Mouse (Mus musculus) urinary bladder, postnatal 10 days (tissue): Measurements from ENCODE around the gene Slc10a1.

Experiments
- DNase-seq: peaks from one replicate; pipeline ENCODE4 v3.0.0; 2022; ENCODE audit warnings: low spot score

The Slc10a1 gene

DNA sequence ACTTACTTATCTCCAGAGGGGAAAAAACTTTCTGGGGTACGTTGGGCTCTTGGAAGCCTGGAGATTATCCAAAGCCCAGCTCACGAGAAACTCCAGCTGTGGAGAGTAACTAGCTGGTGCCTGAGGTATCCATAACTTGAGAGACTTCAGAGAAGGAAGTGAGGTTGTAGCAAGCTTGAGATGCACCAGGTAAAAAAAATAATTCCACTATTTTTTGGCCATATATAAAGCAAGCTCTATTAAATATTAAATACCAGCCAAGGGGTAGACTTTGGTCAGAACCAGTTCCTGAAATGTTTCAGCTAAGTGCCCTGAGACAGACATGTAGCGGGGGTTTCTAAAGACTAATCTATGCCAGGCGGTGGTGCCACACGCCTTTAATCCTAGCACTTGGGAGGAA lies at the start of gene Slc10a1:
TSS of gene Slc10a1 (minus strand) at position 101 of the 400 bp plus-strand sequence.
- DNase-seq, result no peak

GRCm38 (mm10) chr12:81017624-81018023 lies 49.1 kb upstream of the Slc10a1 start:
- DNase-seq, result no peak

DNA sequence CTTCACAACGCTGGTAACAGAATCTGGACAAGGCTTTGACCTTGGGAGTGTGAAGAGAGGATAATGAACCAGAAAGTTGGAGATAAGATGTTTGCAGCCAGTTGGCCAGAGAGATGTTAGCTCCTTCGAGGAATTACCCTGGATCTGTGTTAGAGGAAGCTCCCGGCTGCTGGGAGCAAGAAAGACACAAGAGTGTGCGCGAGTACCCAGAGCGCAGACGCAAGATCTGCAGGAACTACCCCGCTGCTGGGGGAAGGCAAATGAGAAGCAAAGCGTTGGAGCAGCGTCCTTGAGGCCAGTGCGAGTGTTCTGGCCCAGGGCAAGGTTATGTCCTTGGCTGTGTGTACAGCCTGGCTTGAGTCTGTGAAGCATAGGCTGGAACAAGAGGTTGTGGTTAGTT lies 45.0 kb upstream of the Slc10a1 start:
- DNase-seq, result no peak

- DNase-seq, result no peak
Observed at GRCm38 (mm10) chr12:81011994-81012393, 43.5 kb upstream of the Slc10a1 start.

GRCm38 (mm10) chr12:81009813-81010212 lies 41.3 kb upstream of the Slc10a1 start:
- DNase-seq, result no peak

GRCm38 (mm10) chr12:81002841-81003635 lies 34.5 kb upstream of the Slc10a1 start:
- no peak for DNase-seq

DNA sequence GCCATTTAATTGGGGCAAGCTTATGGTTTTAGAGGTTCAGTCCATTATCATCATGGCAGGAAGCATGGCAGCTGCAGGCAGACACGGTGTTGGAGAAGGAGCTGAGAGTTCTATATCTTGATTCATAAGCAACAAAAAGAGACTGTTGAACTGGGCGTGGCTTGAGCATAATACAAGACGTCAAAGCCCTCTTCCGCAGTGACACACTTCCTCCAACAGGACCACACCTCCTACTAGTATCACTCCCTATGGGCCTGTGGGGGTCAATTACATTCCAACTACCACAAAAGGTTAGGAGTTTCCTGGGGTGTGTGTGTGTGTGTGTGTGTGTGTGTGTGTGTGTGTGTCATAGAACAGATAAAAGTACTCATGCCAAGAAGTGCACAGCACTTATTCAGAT lies 32.4 kb upstream of the Slc10a1 start:
- no peak for DNase-seq

GRCm38 (mm10) chr12:80998528-80999221 lies 30.2 kb upstream of the Slc10a1 start:
- DNase-seq, result no peak

DNA sequence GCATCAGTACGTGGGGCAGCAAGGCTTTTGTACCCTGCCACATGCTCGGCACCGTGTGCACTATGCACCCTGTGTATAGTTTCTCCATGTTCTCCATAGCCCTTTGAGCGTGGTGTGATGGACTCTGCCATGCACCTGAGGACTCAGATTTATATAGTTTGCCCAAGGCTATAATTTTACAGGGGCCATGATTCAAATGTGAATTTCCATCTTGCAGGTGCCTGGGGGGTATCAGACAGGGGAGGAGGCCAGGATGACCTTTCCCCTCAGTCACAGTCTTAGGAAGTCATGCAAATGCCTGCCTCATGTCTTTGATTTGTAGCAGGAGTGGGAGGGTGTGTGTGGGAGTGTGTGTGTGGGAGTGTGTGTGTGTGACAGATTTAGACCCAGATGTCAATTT lies 29.1 kb upstream of the Slc10a1 start:
- no peak for DNase-seq

GRCm38 (mm10) chr12:80995326-80995725 lies 26.8 kb upstream of the Slc10a1 start:
- no peak for DNase-seq

DNA sequence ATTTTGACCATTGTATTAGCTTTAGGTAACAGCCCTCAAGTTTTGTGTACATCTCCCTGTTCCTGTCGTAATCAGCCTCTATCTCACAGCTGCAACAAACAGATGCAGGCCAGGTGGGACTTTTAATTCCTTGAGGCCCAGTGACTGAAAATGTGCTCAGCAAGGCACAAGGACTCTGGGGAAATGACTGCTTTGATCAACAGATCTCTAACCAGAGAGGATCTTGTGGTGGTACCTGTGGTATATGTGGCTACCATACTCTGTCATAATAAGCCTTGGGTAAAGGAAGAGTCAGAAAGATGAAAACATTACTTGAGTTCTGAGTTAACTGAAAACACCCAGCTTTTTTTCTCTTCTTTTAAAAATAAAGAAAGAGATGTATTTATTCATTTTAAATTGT lies 25.3 kb upstream of the Slc10a1 start:
- no peak for DNase-seq

DNA sequence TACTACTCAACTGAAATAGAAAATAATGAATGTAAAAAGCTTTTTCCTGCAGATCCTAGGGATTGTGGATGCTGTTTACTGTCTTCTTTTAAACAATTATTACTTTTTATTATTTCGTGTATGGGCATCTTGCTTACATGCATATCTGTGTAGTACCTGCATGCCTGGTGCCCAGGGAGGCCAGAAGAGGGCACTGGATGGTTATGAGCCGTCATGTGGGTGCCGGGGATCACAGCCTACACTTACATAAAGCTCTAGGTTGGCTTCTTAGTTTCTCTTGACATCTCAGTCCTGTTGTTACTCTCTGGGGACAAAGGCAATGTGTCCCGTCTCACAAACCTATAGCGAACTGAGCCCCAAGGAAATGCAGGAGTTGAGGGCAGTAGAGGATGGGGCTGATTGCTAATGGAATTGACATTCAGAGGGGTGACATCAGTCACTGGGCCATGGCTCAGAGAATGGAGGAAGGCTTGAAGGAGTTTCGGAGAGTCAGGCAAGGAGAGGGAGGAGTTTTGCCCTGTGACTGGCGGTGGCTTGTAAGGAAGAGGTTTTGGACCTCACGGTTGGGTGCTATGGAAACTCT lies 24.1 kb upstream of the Slc10a1 start:
- DNase-seq, result no peak

DNA sequence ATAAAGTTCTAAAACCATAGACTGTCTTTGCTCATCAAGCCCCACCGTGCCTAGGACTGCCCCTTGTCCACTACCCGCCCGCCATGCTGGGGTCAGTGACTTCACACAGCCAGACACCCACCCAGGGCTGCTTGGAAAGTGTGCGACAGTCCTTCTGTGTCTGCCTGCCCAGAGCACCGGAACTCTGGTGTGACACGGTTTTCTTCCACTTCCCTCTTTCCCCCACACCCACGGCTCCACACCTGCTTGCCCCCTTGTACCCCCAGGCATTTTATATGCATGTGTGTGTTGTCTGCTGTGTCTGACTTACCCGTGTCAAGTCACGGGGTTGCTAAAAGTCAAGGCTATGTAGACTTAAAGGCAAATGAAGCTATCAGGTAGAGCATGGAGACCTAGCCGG lies 23.3 kb upstream of the Slc10a1 start:
- DNase-seq, result no peak

DNA sequence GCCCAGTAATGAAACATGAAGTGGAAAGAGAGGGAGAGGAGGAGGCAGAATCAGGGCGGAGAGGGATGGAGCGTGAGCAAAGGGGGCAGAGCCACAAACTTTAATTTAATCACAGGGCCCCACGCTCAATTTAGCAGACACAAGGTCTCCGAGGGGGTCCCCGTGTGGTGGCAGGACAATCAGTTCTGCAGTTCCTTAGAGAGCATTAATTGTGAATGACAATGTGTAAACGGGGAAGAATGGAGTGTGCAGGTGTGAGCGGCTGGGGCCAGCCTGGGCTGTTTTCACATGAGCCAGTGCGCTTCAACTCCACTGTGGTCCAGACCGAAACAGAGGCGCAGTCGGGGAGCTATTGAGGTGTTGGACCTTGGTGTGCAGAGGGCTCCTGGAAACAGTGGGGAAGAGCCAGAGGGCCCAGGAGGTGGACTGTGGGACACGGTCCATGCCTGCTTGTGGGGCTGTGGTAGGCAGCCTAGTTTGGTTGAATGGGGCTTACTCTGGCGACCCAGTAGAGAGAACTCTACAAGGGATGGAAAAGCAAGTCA lies 22.5 kb upstream of the Slc10a1 start:
- no peak for DNase-seq

DNA sequence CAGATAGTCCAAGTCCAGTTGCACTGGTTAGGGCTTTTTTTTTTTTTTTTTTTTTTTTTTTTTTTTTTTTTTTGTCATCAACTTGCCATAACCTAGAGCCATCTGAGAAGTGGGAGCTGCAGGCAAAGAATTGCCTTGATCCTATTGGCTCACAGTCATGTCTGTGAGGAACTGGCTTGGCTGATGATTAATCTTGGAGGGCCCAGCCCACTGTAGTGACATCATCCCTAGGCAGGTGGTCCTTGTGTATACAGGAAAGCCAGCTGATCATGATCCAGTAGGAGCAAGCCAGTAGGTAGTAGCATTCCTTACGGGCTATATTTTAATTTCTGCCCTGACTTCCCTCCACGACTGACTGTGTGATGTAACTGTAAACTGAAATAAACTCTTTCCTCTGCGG lies 19.8 kb upstream of the Slc10a1 start:
- DNase-seq, result no peak

- DNase-seq, result no peak
Observed at GRCm38 (mm10) chr12:80986628-80987027, 18.1 kb upstream of the Slc10a1 start.

GRCm38 (mm10) chr12:80983695-80984094 lies 15.2 kb upstream of the Slc10a1 start:
- no peak for DNase-seq

- no peak for DNase-seq
Observed at GRCm38 (mm10) chr12:80982326-80982725, 13.8 kb upstream of the Slc10a1 start.

GRCm38 (mm10) chr12:80975939-80976671 lies 7.6 kb upstream of the Slc10a1 start:
- DNase-seq, result no peak

GRCm38 (mm10) chr12:80971756-80972155 lies 3.3 kb upstream of the Slc10a1 start:
- no peak for DNase-seq

DNA sequence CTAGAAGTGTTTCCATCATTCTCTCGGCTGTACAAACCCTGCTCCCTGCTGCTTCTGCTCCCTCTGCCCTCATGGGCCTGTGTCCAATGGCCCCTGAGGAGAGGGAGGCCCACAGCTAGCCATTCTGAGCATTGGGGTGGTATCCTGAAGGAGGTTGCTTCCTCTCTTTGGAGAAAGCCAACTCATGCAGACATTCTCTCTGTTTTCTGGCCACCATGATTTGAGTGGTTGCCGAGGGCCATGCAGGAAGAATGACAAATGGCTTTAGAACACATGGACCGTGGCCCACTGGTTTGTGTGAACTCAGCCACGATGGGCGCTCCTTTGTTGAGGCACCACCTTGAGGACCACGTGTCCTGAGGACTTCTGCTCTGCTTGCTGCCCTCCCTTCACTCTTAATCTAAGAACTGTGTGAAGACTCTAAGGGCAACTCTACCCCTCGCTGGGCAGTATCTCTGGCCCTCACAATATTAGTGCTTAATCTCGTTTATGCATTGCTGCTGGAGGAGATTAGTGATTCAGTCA lies 1.7 kb upstream of the Slc10a1 start:
- DNase-seq, result no peak

DNA sequence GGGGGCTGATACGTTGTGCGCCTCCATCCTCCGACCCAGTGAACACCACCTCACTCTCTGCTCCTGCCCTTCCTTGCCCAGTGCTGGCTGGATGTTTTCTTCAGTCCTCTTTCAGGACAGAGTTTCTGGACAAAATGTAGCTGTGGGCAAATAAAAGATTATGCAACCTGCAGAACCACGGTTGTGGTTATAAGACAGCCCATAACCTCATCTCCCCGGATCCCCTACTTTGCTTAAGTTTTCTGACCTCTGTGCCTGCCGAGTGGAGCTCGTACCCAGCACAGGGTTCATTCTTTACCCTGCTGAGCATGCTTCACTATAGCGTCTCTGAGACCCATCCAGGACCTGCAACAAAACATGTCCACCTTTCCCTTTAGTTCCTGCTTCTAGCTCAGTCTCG lies 587 bp downstream of the Slc10a1 start:
- DNase-seq, result no peak
